Mouse (Mus musculus): ENCODE results near the gene Apoc3. TPM values are rescaled to one million over a fixed set of nuclear protein-coding genes. Genes with fewer than 3 reads are reported as not detected.

The Apoc3 gene
- 0.15 TPM in 1 of 2 replicates, not detected in the other for polyA plus RNA-seq (2012; rRNA removed)

GRCm38 (mm10) chr9:46235596-46235648, at the start of gene Apoc3:
Gene Apoc3 (minus strand): TSS chr9:46235636.

GRCm38 (mm10) chr9:46282631-46283436, 47.4 kb upstream of the Apoc3 start, which contains the start of gene Bud13:
Gene Bud13 (plus strand): TSS chr9:46283008.

DNA sequence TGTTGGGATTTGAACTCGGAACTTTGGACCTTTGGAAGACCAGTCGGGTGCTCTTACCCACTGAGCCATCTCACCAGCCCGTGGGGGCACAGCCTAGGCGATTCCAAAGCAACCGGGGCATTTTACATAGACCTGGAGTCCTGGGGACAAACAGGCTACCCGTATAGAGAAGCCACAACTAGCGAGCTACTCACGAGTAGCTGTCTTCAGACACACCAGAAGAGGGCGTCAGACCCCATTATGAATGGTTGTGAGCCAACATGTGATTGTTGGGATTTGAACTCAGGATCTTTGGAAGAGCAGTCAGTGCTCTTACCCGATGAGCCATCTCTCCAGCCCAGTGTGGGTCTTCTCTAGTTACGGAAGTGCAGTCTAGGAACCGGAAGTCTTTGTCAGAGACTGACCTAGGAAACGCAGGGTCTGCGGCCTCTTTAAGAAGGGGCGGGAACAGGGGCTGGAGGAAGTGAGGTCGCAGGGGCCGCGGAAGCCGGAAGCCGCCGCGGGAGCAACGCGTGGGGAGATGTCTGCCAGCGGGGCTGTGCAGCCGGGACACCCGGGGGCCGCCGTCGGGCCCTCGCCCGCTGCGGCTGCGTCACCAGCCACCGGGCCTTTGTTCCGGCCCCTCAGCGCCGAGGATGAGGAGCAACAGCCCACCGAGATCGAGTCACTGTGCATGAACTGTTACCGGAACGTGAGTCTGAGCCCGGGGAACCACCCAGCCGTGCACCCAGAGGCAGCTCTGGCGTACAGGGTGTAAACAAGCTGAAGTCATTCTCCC, 37.4 kb upstream of the Apoc3 start, which contains the start of gene Zpr1:
Zpr1 (plus strand) TSS at position 388 of the 778 bp plus-strand sequence.

GRCm38 (mm10) chr9:46268343-46268873, 33.0 kb upstream of the Apoc3 start, which contains the start of gene Apoa5:
Gene Apoa5 (plus strand): TSS chr9:46268633.

DNA sequence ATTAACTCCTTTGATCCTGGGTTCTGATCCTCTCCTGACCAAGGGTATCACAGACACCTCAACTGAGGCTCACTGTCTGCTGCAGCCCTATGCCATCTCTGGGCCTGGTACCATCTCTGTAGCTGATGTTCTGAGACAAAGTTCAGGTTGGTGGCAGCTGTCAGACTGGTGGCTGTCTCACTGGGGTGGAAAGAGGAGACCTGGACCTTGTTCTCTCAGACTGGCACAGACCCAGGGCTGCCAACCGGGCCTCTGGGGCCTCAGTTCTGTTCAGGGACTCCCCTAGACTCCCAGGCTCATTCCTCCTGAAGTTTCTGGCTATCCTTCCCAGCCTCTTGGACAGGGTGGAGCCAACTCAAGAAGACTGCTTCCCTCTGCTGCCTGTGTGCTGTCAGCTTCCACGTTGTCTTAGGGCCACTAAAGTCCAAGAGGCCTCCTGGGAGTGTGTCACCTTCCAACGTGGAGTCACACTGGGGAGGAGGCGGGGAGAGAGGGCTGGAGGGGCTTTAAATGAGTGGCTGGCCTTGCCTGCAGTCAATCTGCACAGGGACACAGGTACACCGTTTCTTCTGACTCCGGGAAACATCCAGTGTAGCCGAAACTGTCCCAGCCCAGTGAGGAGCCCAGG, 5.2 kb upstream of the Apoc3 start, which contains the start of gene Apoa4:
Apoa4 (plus strand) TSS at position 171 of the 628 bp plus-strand sequence.

GRCm38 (mm10) chr9:46228491-46228890, 6.9 kb downstream of the Apoc3 start, which contains the start of gene Apoa1:
Gene Apoa1 (plus strand): TSS chr9:46228580.

Other genes with a start within 250 kb of the Apoc3 start
- gene Pafah1b2, start 222.9 kb downstream of the Apoc3 start, polyA plus RNA-seq (2012; rRNA removed), result 125 and 146 TPM in 2 replicates
- 11.5 and 16.2 TPM in 2 replicates for gene Sik3, start 222.8 kb downstream of the Apoc3 start, polyA plus RNA-seq (2012; rRNA removed)
- gene Apoa1, start 7.1 kb downstream of the Apoc3 start, polyA plus RNA-seq (2012; rRNA removed), result 33.4 and 120 TPM in 2 replicates
- gene Apoa4, start 5.1 kb upstream of the Apoc3 start, polyA plus RNA-seq (2012; rRNA removed), result 0.43 TPM in 2 replicates
- gene Apoa5, start 33.0 kb upstream of the Apoc3 start, polyA plus RNA-seq (2012; rRNA removed), result 0.06 TPM in 1 of 2 replicates, not detected in the other
- 39.8 and 42.7 TPM in 2 replicates for gene Zpr1, start 37.4 kb upstream of the Apoc3 start, polyA plus RNA-seq (2012; rRNA removed)
- gene Bud13, start 47.4 kb upstream of the Apoc3 start, polyA plus RNA-seq (2012; rRNA removed), result 20.3 and 25.9 TPM in 2 replicates
- gene 4931429L15Rik, start 84.3 kb upstream of the Apoc3 start, polyA plus RNA-seq (2012; rRNA removed), result not detected in 2 replicates

Measured in central nervous system, embryonic 11.5 days (tissue).